ENCODE assay signal across 21 mouse cellular contexts in the genomic region with DNA sequence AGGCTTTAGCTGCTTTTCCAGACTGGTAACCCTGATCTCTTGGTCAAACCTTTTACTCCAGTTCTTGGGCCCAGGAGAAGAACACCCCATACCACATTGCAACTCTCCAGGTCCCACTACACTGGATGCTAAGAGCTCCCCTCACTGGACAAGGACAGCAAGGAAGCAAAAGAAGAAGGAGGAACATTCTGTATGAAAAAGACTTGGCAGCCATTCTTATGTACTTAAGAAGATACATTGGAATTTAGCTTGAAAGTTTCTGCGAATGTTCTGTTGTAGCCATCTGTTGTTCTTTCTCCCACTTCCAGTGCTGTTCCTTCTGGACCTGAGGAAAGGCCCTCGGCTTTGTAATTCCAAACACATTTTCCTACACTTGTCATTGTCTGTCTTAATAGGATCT.
DNase-seq lines count a peak whose midpoint lies in the region; ATAC-seq and TF ChIP-seq lines count a peak whose summit lies in the region.
"Had no signal": no experiment of that assay in that cellular context is flagged by ENCODE, and none has a peak within 500 bp of the region (broad histone marks: within the 10 kb centered on the region; RNA-seq: fewer than 3 reads in every experiment).

No protein-coding gene starts in this region.

- TF ChIP-seq EP300 in liver, postnatal 0 days (IDR thresholded peaks at IDR 0.05; ENCODE audit: low read depth): no peak

- no peaks in the 10 kb centered on the region for H3K36me3 ChIP-seq in embryonic facial prominence, embryonic 14.5 days (ENCODE audit: control insufficient read depth, insufficient read depth, low read length)
- H3K36me3 ChIP-seq in embryonic facial prominence, embryonic 10.5 days (replicated peaks): no peaks in the 10 kb centered on the region
- H3K36me3 ChIP-seq in kidney, adult 2 months (ENCODE audit: control insufficient read depth, insufficient read depth, low read length): no peaks in the 10 kb centered on the region
- H3K36me3 ChIP-seq in liver, postnatal 0 days (replicated peaks; ENCODE audit: insufficient read depth, low read length): no peaks in the 10 kb centered on the region
- H3K36me3 ChIP-seq in liver, embryonic 12.5 days: no peaks in the 10 kb centered on the region
- H3K36me3 ChIP-seq: G1E; heart, embryonic 13.5 days; hindbrain, embryonic 15.5 days; lung, embryonic 15.5 days; midbrain, embryonic 13.5 days; neural tube, embryonic 12.5 days had no signal

- no peaks in the 10 kb centered on the region for H3K27me3 ChIP-seq in embryonic facial prominence, embryonic 14.5 days (replicated peaks; ENCODE audit: control insufficient read depth, insufficient read depth, low read length)
- no peaks in the 10 kb centered on the region for H3K27me3 ChIP-seq in embryonic facial prominence, embryonic 10.5 days (replicated peaks; ENCODE audit: low read depth, poor library complexity, severe bottlenecking)
- H3K27me3 ChIP-seq in kidney, adult 2 months (replicated peaks; ENCODE audit: control insufficient read depth, insufficient read depth, low read length): no peaks in the 10 kb centered on the region
- no peaks in the 10 kb centered on the region for H3K27me3 ChIP-seq in liver, postnatal 0 days (ENCODE audit: insufficient read depth, low read length)
- no peaks in the 10 kb centered on the region for H3K27me3 ChIP-seq in liver, embryonic 12.5 days (replicated peaks)
- H3K27me3 ChIP-seq: heart, embryonic 13.5 days; hindbrain, embryonic 15.5 days; lung, embryonic 15.5 days; midbrain, embryonic 13.5 days; neural tube, embryonic 12.5 days had no signal

- no peaks in the 10 kb centered on the region for H3K4me1 ChIP-seq in embryonic facial prominence, embryonic 14.5 days (ENCODE audit: control insufficient read depth, insufficient read depth, low read length)
- peaks cover 5% of the 10 kb centered on the region; the same call in 1 of the 2 replicates for H3K4me1 ChIP-seq in embryonic facial prominence, embryonic 10.5 days
- H3K4me1 ChIP-seq in kidney, adult 2 months (ENCODE audit: control insufficient read depth, insufficient read depth, low read length): no peaks in the 10 kb centered on the region
- H3K4me1 ChIP-seq in liver, postnatal 0 days (ENCODE audit: insufficient read depth): 0 out of 2 replicates have a peak, but pooled peaks cover 4% of the 10 kb centered on the region
- H3K4me1 ChIP-seq in liver, embryonic 12.5 days: 0 out of 2 replicates have a peak, but pooled peaks cover 6% of the 10 kb centered on the region
- H3K4me1 ChIP-seq: heart, embryonic 13.5 days; lung, embryonic 15.5 days had no signal

- TF ChIP-seq POLR2A in kidney, adult 2 months (IDR thresholded peaks at IDR 0.05; ENCODE audit: low read depth, low read length): no peak

- peak; percentile 39 for DNase-seq in embryonic facial prominence, embryonic 14.5 days (ENCODE audit: low spot score)
- no peak for DNase-seq in embryonic facial prominence, embryonic 10.5 days (ENCODE audit: low spot score)
- peak; percentile 10 for DNase-seq in kidney, adult 2 months
- DNase-seq in kidney, adult 9 months: no peak
- DNase-seq in liver, postnatal 0 days: no peak
- DNase-seq in telencephalon, adult 2 months (ENCODE audit: low read depth, low spot score): peak; percentile 55
- DNase-seq in Muller cell, postnatal 12 days (ENCODE audit: inconsistent ontology term): no peak
- DNase-seq: cerebellum, adult 9-10 months; gastrocnemius, adult 2 months; heart, postnatal 36 days; kidney, adult 11 months; kidney, postnatal 25 days; right cerebral cortex, postnatal 4 days had no signal

- H3K4me2 ChIP-seq in embryonic facial prominence, embryonic 14.5 days (ENCODE audit: low read depth, low read length): no peak overlapping the region
- no peak overlapping the region for H3K4me2 ChIP-seq in liver, postnatal 0 days (ENCODE audit: low read depth, low read length)
- H3K4me2 ChIP-seq in liver, embryonic 12.5 days: no peak overlapping the region
- H3K4me2 ChIP-seq: heart, embryonic 13.5 days; hindbrain, embryonic 15.5 days; lung, embryonic 15.5 days; midbrain, embryonic 13.5 days; neural tube, embryonic 12.5 days had no signal

- no peak for TF ChIP-seq CTCF in kidney, adult 2 months (conservative IDR thresholded peaks at IDR 0.05; ENCODE audit: insufficient read depth, insufficient read length, low read depth, low read length)
- 0 out of 2 replicates have a peak, but pooled peaks have one; percentile 7 for TF ChIP-seq CTCF in liver, postnatal 0 days (IDR thresholded peaks at IDR 0.05; ENCODE audit: low read depth)

- no peak overlapping the region for H3K27ac ChIP-seq in embryonic facial prominence, embryonic 14.5 days (replicated peaks; ENCODE audit: low read depth, low read length)
- H3K27ac ChIP-seq in embryonic facial prominence, embryonic 10.5 days (replicated peaks): no peak overlapping the region
- H3K27ac ChIP-seq in kidney, adult 2 months (ENCODE audit: insufficient read depth, low read depth, low read length): no peak overlapping the region
- no peak overlapping the region for H3K27ac ChIP-seq in liver, postnatal 0 days (ENCODE audit: low read depth)
- H3K27ac ChIP-seq in liver, embryonic 12.5 days: no peak overlapping the region
- H3K27ac ChIP-seq: gastrocnemius, adult 2 months; heart, embryonic 13.5 days; hindbrain, embryonic 15.5 days; lung, embryonic 15.5 days; midbrain, embryonic 13.5 days; neural tube, embryonic 12.5 days had no signal

- ATAC-seq in embryonic facial prominence, embryonic 14.5 days (ENCODE audit: low read depth): no peak
- no peak for ATAC-seq in liver, postnatal 0 days
- ATAC-seq in liver, embryonic 12.5 days: no peak
- ATAC-seq: forebrain, embryonic 16.5 days; midbrain, embryonic 13.5 days had no signal

- peaks cover 4% of the 10 kb centered on the region; the same call in 1 of the 2 replicates for H3K9me3 ChIP-seq in embryonic facial prominence, embryonic 14.5 days (ENCODE audit: control insufficient read depth, low read length)
- no peaks in the 10 kb centered on the region for H3K9me3 ChIP-seq in embryonic facial prominence, embryonic 10.5 days
- H3K9me3 ChIP-seq in liver, postnatal 0 days (ENCODE audit: low read length): no peaks in the 10 kb centered on the region
- H3K9me3 ChIP-seq in liver, embryonic 12.5 days (replicated peaks): no peaks in the 10 kb centered on the region
- H3K9me3 ChIP-seq: G1E; heart, embryonic 13.5 days; hindbrain, embryonic 15.5 days; lung, embryonic 15.5 days; midbrain, embryonic 13.5 days; neural tube, embryonic 12.5 days had no signal

- WGBS in embryonic facial prominence, embryonic 14.5 days: 50% methylated on average over 2 of the region's 2 CpGs
- 74% methylated on average over 2 of the region's 2 CpGs for WGBS in embryonic facial prominence, embryonic 10.5 days
- WGBS in kidney, adult 2 months: 87% methylated on average over 2 of the region's 2 CpGs
- WGBS in liver, postnatal 0 days (ENCODE audit: insufficient replicate concordance): 80% methylated on average over 2 of the region's 2 CpGs
- 55% methylated on average over 2 of the region's 2 CpGs for WGBS in liver, embryonic 12.5 days (ENCODE audit: insufficient replicate concordance)

- no peak overlapping the region for H3K9ac ChIP-seq in embryonic facial prominence, embryonic 14.5 days (ENCODE audit: low read depth, low read length)
- no peak overlapping the region for H3K9ac ChIP-seq in liver, postnatal 0 days (replicated peaks)
- H3K9ac ChIP-seq in liver, embryonic 12.5 days: no peak overlapping the region
- H3K9ac ChIP-seq: heart, embryonic 13.5 days; hindbrain, embryonic 15.5 days; lung, embryonic 15.5 days; midbrain, embryonic 13.5 days; neural tube, embryonic 12.5 days had no signal

- H3K4me3 ChIP-seq in embryonic facial prominence, embryonic 14.5 days (ENCODE audit: low read depth, low read length): no peak overlapping the region
- H3K4me3 ChIP-seq in embryonic facial prominence, embryonic 10.5 days: no peak overlapping the region
- H3K4me3 ChIP-seq in kidney, adult 2 months (ENCODE audit: insufficient read depth, low read depth, low read length): no peak overlapping the region
- H3K4me3 ChIP-seq in liver, postnatal 0 days (ENCODE audit: low read depth, low read length): no peak overlapping the region
- H3K4me3 ChIP-seq in liver, embryonic 12.5 days: no peak overlapping the region
- H3K4me3 ChIP-seq: gastrocnemius, adult 2 months; heart, embryonic 13.5 days; hindbrain, embryonic 15.5 days; lung, embryonic 15.5 days; midbrain, embryonic 13.5 days; neural tube, embryonic 12.5 days had no signal

Comparison
In these comparisons a context has a peak if more than half of its experiments do, and no peak if none do; other contexts are left out.
1. DNase-seq: peak in embryonic facial prominence, embryonic 14.5 days (single experiment), kidney, adult 2 months (single experiment) and telencephalon, adult 2 months (single experiment); none in embryonic facial prominence, embryonic 10.5 days (single experiment), kidney, adult 9 months (single experiment), liver, postnatal 0 days (single experiment) and Muller cell, postnatal 12 days (single experiment).